Mouse (Mus musculus) fibroblast of lung, adult 2 months (primary cell): Measurements from ENCODE around the gene Tasp1.
"Not testable (repeated sequence)": the region's sequence is repeated elsewhere in the genome, so short reads cannot be mapped to it uniquely, and the experiment has no call there.

Experiments used
- DNase-seq: peaks from one replicate; pipeline ENCODE4 v3.0.0-alpha.2; 2011; ENCODE audit warnings: low read depth

The Tasp1 gene

DNA sequence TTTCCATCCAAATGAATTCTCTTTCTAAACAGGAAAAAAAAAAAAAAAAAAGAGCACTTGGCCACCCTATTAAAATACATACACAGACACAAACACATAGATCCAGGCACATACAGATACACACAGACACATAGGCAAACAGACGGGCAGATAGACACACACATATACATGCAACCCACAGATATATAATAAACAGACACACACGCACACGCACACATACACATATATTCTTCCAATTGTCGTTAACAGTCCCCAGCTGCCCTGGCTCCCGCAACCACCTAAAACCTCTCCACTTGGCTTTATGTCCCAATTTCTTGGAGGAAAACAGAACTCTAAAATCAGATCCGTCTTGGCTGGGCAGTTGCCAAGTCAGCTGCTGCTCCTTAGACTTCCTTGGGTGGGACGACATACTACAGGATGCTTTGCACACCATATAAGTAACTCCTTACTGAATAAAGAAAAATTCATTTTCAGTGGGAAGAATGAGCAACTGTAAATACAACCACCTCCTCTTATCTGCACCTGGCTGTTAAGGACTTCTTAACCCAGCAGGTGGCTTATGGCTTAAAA lies 188.5 kb downstream of the Tasp1 start:
- no peak for DNase-seq

GRCm38 (mm10) chr2:139875876-139876275 lies 190.7 kb downstream of the Tasp1 start:
- no peak for DNase-seq

DNA sequence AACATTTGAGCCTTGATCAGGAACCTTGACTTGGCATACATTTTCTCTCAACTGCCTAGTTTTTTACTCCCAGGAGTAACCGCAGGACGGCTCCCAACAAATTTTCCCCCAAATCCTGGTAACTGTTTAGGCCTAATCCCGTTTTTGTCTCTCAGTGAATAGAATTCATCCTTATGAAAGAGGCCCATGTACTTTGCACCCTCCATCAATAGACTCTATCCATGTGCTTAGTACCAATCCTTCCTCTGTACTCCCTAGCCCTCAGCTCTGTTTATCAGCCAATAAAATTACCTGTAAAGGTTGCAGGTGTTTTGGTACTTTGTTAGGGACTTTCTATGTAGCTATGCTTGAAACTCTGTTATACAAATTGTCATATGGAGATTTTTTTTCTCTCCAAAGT lies 192.4 kb downstream of the Tasp1 start:
- no peak for DNase-seq

- DNase-seq: no peak
Measured at GRCm38 (mm10) chr2:139873762-139874161, 192.8 kb downstream of the Tasp1 start.

DNA sequence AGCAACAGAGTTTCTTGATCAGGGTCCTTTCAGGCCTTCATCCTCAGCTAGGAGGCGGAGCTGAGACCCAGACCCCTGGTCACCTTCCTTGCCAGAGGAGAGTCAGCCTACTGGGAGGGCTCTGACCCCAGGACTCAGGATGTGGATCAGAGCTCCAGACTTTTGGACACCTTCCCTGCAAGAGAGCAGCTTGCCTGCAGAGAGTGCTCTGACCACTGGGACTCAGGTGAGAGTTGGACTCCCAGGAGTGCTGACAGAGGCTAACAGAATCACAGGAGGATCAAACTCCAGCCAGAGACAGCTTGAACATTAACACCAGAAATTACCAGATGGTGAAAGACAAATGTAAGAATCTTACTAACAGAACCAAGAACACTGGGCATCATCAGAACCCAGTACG lies 197.5 kb downstream of the Tasp1 start:
- DNase-seq: not testable (repeated sequence)

GRCm38 (mm10) chr2:139863396-139863795 lies 203.2 kb downstream of the Tasp1 start:
- not testable (repeated sequence) for DNase-seq

- no peak for DNase-seq
Measured at GRCm38 (mm10) chr2:139860133-139860494, 206.5 kb downstream of the Tasp1 start.

- DNase-seq: no peak
Measured at GRCm38 (mm10) chr2:139859424-139860132, 207.0 kb downstream of the Tasp1 start.

GRCm38 (mm10) chr2:139849621-139850020 lies 217.0 kb downstream of the Tasp1 start:
- DNase-seq: no peak

DNA sequence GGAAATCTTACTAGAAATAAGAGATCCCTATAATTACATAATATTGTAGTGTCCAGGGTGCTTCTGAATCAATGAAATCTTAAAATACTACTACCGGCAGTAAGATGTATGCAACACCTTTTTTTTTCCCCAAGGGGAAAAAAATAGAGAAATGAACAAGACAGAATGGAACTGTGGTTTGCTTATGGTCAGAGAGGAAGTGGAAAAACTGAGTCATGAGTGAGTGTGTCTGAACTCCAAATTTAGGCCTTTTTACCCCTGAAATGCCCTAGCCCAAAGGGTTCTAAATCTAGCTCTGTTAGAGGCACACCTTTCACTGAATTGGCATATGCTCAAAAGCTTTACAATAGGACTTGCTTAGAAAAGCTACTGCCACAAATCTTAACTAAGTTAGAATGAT lies 225.2 kb downstream of the Tasp1 start:
- peak; percentile 18 for DNase-seq

DNA sequence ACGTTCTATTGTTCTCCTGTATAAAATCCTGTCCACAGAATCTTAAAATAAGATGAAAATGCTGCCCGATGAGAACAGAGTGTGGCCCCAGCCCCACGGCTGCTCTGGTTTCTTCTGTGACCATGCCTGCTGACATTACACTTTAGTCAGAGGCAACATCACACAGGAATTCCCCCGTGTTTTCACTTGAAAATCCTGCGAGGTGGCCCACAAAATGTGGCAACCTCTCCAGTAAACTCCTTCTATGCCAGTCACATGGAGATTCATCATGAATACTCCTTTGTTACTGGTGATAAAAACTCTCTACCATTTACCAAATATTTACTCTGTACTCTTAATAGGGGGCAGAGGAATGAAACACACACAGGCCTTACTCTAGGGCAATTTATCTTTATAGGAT lies 225.7 kb downstream of the Tasp1 start:
- DNase-seq: no peak

GRCm38 (mm10) chr2:139821589-139822378 lies 244.8 kb downstream of the Tasp1 start:
- DNase-seq: no peak

- no peak for DNase-seq
Measured at GRCm38 (mm10) chr2:139817275-139817674, 249.3 kb downstream of the Tasp1 start.

GRCm38 (mm10) chr2:139807887-139808286 lies 258.7 kb downstream of the Tasp1 start:
- no peak for DNase-seq

DNA sequence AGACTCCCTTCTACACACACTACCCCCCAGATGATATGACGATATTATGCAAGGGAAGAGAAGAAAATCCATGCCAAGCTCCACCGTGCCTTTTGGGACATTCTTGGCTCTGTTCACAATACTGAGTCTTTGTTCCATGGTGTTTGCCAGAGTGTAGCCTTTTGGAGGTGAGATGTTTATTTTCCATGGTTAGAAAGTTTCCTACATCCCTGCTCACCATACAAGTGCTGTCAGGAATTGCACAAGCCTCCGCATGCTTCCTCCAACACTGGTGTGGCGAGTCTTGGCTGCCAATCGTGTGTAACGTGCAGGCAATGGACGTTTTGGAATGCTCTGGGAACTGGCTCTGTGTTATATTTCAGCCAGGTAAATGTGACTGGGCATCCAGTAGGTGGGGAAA lies 262.6 kb downstream of the Tasp1 start:
- DNase-seq: peak; percentile 53

DNA sequence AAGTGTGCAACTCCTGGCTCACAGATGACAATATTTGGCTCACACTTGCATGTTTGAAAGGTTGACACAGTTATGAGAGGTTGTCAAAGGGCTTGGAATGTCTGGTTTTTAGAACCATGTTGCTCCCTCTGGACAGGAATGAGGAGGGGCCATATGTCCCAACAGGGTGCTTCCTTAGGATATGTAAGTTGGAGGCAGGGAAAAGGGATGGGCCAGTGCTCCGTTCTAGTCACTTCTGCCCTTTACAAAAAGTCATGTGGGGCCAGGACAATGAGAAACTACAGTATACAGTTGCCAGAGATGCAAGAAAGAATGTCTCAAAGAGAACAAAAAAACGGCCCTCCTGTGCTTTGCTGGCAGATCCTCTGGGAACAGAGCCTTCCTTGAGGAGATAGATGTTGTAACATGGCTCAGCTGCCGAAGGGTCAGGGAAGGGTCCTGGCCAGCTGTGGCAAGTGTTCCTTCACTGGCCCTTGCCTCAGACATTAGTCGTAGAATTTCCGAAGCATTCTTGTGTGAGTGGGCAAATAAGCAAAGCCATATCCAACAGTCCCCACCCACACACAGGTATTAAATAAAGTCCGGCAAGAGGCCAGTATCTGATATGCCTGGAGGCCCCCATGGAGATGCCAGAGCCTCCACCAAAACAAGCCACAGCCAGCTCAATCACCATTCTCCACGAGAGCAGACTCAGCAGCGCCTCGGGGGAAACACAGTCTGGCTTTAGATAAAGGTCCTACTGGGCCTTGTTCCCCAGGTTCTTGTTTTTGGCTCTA lies 274.1 kb downstream of the Tasp1 start:
- DNase-seq: peak; percentile 48

DNA sequence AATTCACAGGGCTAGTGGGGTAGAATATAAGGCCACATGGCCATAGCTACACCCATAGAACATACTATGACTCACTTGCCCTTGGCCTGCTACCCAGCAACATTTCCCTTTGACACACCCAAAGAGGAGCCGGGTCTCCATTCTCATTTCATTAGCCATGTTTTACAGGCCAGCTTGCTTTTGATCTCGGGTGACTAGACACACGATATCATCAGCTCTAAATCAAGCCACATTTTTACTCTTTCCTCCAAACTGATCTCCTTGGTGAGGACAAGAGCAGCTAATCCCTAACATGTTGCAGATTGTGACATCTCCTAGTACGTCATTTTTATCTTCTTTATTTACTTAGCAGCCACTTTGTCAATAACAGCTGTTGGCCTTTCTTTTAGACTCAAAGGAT lies 277.9 kb downstream of the Tasp1 start:
- DNase-seq: no peak

GRCm38 (mm10) chr2:139784946-139785345 lies 281.7 kb downstream of the Tasp1 start:
- no peak for DNase-seq

DNA sequence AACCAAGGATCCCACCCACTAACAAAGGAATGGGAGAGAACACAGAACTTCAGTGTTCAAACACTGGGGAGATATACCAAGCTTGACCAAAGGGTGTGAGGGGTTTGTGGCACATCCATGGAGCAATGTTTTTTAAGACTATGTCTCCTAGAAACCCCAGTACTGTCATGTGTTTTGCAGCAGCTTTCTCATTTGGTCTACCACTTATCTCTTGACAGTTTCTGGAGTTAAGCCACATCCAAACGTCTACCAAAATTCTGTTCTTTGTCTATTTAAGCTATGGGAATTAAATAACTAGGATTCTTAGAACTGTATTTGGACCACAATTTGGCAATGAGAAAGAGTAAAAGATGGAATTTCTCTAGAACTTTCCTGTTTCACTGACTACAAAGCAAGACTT lies 282.1 kb downstream of the Tasp1 start:
- no peak for DNase-seq
